Mouse (Mus musculus): ENCODE data around the gene Tomm70a. TPM values are rescaled to one million over a fixed set of nuclear protein-coding genes. Genes with fewer than 3 reads are reported as not detected.
A peak's percentile ranks its signal among the peaks of the same experiment; 100 is the strongest.

Gene Tomm70a
- polyA plus RNA-seq, 1 experiment: 20.6 TPM

- Histone ChIP-seq H3K36me3 (ENCODE audit: control insufficient read depth, insufficient read depth) (no peaks in the 10 kb centered on the region), H3K4me3 (no peak overlapping the region), H3K79me2 (ENCODE audit: control insufficient read depth, insufficient read depth) (no peaks in the 10 kb centered on the region), H3K27me3 (ENCODE audit: control insufficient read depth, insufficient read depth, insufficient read length) (no peaks in the 10 kb centered on the region), H3ac (ENCODE audit: control insufficient read depth, insufficient read length) (no peak overlapping the region), H3K4me2 (ENCODE audit: low read depth) (no peak overlapping the region)
- TF ChIP-seq SRF (IDR thresholded peaks at IDR 0.05; ENCODE audit: control insufficient read depth, insufficient read length, low read depth) (no peak), TCF12 (IDR thresholded peaks at IDR 0.05; ENCODE audit: insufficient read depth, poor library complexity, severe bottlenecking) (no peak), E2F4 (IDR thresholded peaks at IDR 0.05; ENCODE audit: insufficient read depth) (no peak), USF1 (IDR thresholded peaks at IDR 0.05; ENCODE audit: low read depth) (no peak), MYOD1 (IDR thresholded peaks at IDR 0.05; ENCODE audit: control insufficient read depth in 1 of 3, insufficient read length in 2 of 3, low read depth in 2 of 3) (no peak), MAX (IDR thresholded peaks at IDR 0.05; ENCODE audit: low read depth) (no peak), CEBPB (IDR thresholded peaks at IDR 0.05; ENCODE audit: insufficient read depth, poor library complexity, severe bottlenecking) (no peak), REST (IDR thresholded peaks at IDR 0.05; ENCODE audit: insufficient read depth, insufficient read length) (no peak)
These were observed 15.1 kb upstream of the Tomm70a start for GRCm38 (mm10) chr16:57106185-57106960.

GRCm38 (mm10) chr16:57116066-57116465 lies 5.4 kb upstream of the Tomm70a start:
- H3ac ChIP-seq (ENCODE audit: control insufficient read depth, insufficient read length): no peak overlapping the region
- TF ChIP-seq TCF3 (IDR thresholded peaks at IDR 0.05; ENCODE audit: insufficient read length, low read depth) (no peak), POLR2AphosphoS2 (IDR thresholded peaks at IDR 0.05; ENCODE audit: insufficient read length, low read depth) (no peak), POLR2A (IDR thresholded peaks at IDR 0.05; ENCODE audit: insufficient read length, low read depth) (no peak), CEBPB (IDR thresholded peaks at IDR 0.05; ENCODE audit: insufficient read depth, poor library complexity, severe bottlenecking) (no peak)
- H3K4me2 ChIP-seq (ENCODE audit: low read depth): no peak overlapping the region
- peaks cover 9% of the 10 kb centered on the region for H3K27me3 ChIP-seq (ENCODE audit: control insufficient read depth, insufficient read depth, insufficient read length)
- H3K4me3 ChIP-seq: no peak overlapping the region
- no peaks in the 10 kb centered on the region for H3K36me3 ChIP-seq (ENCODE audit: control insufficient read depth, insufficient read depth)
- no peaks in the 10 kb centered on the region for H3K79me2 ChIP-seq (ENCODE audit: control insufficient read depth, insufficient read depth)

GRCm38 (mm10) chr16:57117562-57117961 lies 3.9 kb upstream of the Tomm70a start:
- Histone ChIP-seq H3K4me2 (ENCODE audit: low read depth) (no peak overlapping the region), H3K79me2 (ENCODE audit: control insufficient read depth, insufficient read depth) (peaks cover 9% of the 10 kb centered on the region), H3K27me3 (ENCODE audit: control insufficient read depth, insufficient read depth, insufficient read length) (peaks cover 9% of the 10 kb centered on the region), H3ac (ENCODE audit: control insufficient read depth, insufficient read length) (no peak overlapping the region), H3K36me3 (ENCODE audit: control insufficient read depth, insufficient read depth) (no peaks in the 10 kb centered on the region), H3K4me3 (no peak overlapping the region)
- TF ChIP-seq CEBPB (IDR thresholded peaks at IDR 0.05; ENCODE audit: insufficient read depth, poor library complexity, severe bottlenecking) (no peak), REST (IDR thresholded peaks at IDR 0.05; ENCODE audit: insufficient read depth, insufficient read length) (no peak), MAX (IDR thresholded peaks at IDR 0.05; ENCODE audit: low read depth) (no peak)

- Histone ChIP-seq H3ac (ENCODE audit: control insufficient read depth, insufficient read length) (peak overlapping the region; percentile 75), H3K4me3 (peak overlapping the region; percentile 79), H3K36me3 (ENCODE audit: control insufficient read depth, insufficient read depth) (no peaks in the 10 kb centered on the region), H3K27me3 (ENCODE audit: control insufficient read depth, insufficient read depth, insufficient read length) (peaks cover 9% of the 10 kb centered on the region), H3K79me2 (ENCODE audit: control insufficient read depth, insufficient read depth) (peaks cover 53% of the 10 kb centered on the region), H3K4me2 (ENCODE audit: low read depth) (peak overlapping the region; percentile 95)
- TF ChIP-seq POLR2AphosphoS2 (IDR thresholded peaks at IDR 0.05; ENCODE audit: insufficient read length, low read depth) (no peak), MYOD1 (IDR thresholded peaks at IDR 0.05; ENCODE audit: control insufficient read depth in 1 of 3, insufficient read length in 2 of 3, low read depth in 2 of 3) (no peak), REST (IDR thresholded peaks at IDR 0.05; ENCODE audit: insufficient read depth, insufficient read length) (no peak), TCF3 (IDR thresholded peaks at IDR 0.05; ENCODE audit: insufficient read length, low read depth) (no peak), SRF (IDR thresholded peaks at IDR 0.05; ENCODE audit: control insufficient read depth, insufficient read length, low read depth) (no peak)
These were observed 413 bp downstream of the Tomm70a start for GRCm38 (mm10) chr16:57121816-57122415.

- Histone ChIP-seq H3K4me2 (ENCODE audit: low read depth) (peak overlapping the region; percentile 95), H3ac (ENCODE audit: control insufficient read depth, insufficient read length) (peak overlapping the region; percentile 75), H3K79me2 (ENCODE audit: control insufficient read depth, insufficient read depth) (peaks cover 62% of the 10 kb centered on the region), H3K27me3 (ENCODE audit: control insufficient read depth, insufficient read depth, insufficient read length) (peaks cover 3% of the 10 kb centered on the region), H3K36me3 (ENCODE audit: control insufficient read depth, insufficient read depth) (no peaks in the 10 kb centered on the region), H3K4me3 (peak overlapping the region; percentile 79)
- TF ChIP-seq USF1 (IDR thresholded peaks at IDR 0.05; ENCODE audit: low read depth): no peak
- no peak for TF ChIP-seq POLR2AphosphoS2 (IDR thresholded peaks at IDR 0.05; ENCODE audit: insufficient read length, low read depth)
- TF ChIP-seq MYOD1 (IDR thresholded peaks at IDR 0.05; ENCODE audit: control insufficient read depth in 1 of 3, insufficient read length in 2 of 3, low read depth in 2 of 3): no peak
- no peak for TF ChIP-seq SRF (IDR thresholded peaks at IDR 0.05; ENCODE audit: control insufficient read depth, insufficient read length, low read depth)
- no peak for TF ChIP-seq MYOG (IDR thresholded peaks at IDR 0.05; ENCODE audit: control insufficient read depth in 1 of 3, insufficient read depth in 1 of 3, insufficient read length in 2 of 3, low read depth in 2 of 3)
- no peak for TF ChIP-seq E2F4 (IDR thresholded peaks at IDR 0.05; ENCODE audit: insufficient read depth)
- TF ChIP-seq REST (IDR thresholded peaks at IDR 0.05; ENCODE audit: insufficient read depth, insufficient read length): no peak
- TF ChIP-seq CEBPB (IDR thresholded peaks at IDR 0.05; ENCODE audit: insufficient read depth, poor library complexity, severe bottlenecking): no peak
- TF ChIP-seq TCF3 (IDR thresholded peaks at IDR 0.05; ENCODE audit: insufficient read length, low read depth): no peak
- no peak for TF ChIP-seq MAX (IDR thresholded peaks at IDR 0.05; ENCODE audit: low read depth)
- no peak for TF ChIP-seq TCF12 (IDR thresholded peaks at IDR 0.05; ENCODE audit: insufficient read depth, poor library complexity, severe bottlenecking)
- TF ChIP-seq POLR2A (IDR thresholded peaks at IDR 0.05; ENCODE audit: insufficient read length, low read depth): no peak
These were observed 1.4 kb downstream of the Tomm70a start for GRCm38 (mm10) chr16:57122682-57123445.
